Mouse (Mus musculus): ENCODE results near the gene Socs1. TPM values are rescaled to one million over a fixed set of nuclear protein-coding genes. Genes with fewer than 3 reads are reported as not detected.

The Socs1 gene
- polyA plus RNA-seq, 1 experiment from 2014 or later = 0.77 TPM

DNA sequence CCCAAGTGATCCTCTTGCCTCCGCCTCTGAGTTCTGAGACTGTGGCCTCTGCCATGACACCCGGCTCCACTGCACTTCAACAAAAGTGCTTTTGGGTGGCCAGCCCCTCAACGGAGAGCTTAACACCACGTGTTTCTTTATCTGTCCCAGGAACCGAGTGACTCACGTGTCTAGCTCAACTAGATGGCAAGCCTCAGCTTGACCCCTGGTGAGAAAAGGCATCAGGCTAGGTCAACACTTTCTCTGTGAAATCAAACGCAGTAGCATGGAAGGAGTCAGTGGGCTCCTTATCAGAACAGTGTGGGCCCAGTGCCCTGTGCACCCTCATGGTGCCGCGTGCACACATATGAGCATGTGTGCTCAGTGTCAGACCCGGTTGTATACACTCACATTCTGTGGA lies 49.0 kb downstream of the Socs1 start:
- peaks cover 20% of the 10 kb centered on the region for H3K4me1 ChIP-seq (ENCODE audit: control insufficient read depth, low read depth, low read length)
- no peaks in the 10 kb centered on the region for H3K36me3 ChIP-seq (ENCODE audit: control insufficient read depth, insufficient read depth)
- H3K9ac ChIP-seq (ENCODE audit: low read depth, low read length) = no peak overlapping the region
- ATAC-seq (ENCODE audit: low read depth) = no peak
- H3K9me3 ChIP-seq (replicated peaks; ENCODE audit: control insufficient read depth, low read length) = no peaks in the 10 kb centered on the region
- no peaks in the 10 kb centered on the region for H3K27me3 ChIP-seq (ENCODE audit: control insufficient read depth, insufficient read depth, low read depth, low read length)
- no peak overlapping the region for H3K27ac ChIP-seq (ENCODE audit: low read length)
- no peak overlapping the region for H3K4me3 ChIP-seq (ENCODE audit: low read depth, low read length)
- H3K4me2 ChIP-seq (ENCODE audit: low read depth, low read length) = no peak overlapping the region
- WGBS (ENCODE audit: insufficient replicate concordance) = 41% methylated on average over 10 of the region's 10 CpGs

DNA sequence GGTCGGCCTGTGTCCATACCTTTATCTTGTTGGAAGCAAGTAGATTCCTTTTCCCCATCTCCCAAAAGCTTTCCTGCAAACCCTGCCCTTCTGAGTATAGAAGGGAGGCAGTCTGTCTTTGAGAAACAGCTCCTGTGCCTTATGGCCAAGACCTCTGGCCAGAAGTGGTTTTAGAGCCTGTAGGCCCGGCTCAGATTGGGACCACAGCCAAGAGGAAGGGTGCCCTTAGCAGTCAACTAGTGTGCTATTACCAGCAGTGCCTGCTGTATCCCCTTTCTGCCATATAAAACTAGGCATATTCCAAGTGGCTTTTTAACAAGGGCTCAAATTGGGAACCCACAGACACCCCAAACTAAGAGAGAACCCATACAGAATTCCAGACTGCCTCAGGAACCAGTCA lies 49.6 kb downstream of the Socs1 start:
- WGBS (ENCODE audit: insufficient replicate concordance) = 60% methylated on average over 2 of the region's 2 CpGs
- no peak for ATAC-seq (ENCODE audit: low read depth)
- Histone ChIP-seq H3K4me1 (ENCODE audit: control insufficient read depth, low read depth, low read length) (peaks cover 21% of the 10 kb centered on the region), H3K4me2 (ENCODE audit: low read depth, low read length) (no peak overlapping the region), H3K27me3 (ENCODE audit: control insufficient read depth, insufficient read depth, low read depth, low read length) (no peaks in the 10 kb centered on the region), H3K9ac (ENCODE audit: low read depth, low read length) (no peak overlapping the region), H3K36me3 (ENCODE audit: control insufficient read depth, insufficient read depth) (no peaks in the 10 kb centered on the region), H3K27ac (ENCODE audit: low read length) (no peak overlapping the region), H3K4me3 (ENCODE audit: low read depth, low read length) (no peak overlapping the region), H3K9me3 (replicated peaks; ENCODE audit: control insufficient read depth, low read length) (no peaks in the 10 kb centered on the region)

DNA sequence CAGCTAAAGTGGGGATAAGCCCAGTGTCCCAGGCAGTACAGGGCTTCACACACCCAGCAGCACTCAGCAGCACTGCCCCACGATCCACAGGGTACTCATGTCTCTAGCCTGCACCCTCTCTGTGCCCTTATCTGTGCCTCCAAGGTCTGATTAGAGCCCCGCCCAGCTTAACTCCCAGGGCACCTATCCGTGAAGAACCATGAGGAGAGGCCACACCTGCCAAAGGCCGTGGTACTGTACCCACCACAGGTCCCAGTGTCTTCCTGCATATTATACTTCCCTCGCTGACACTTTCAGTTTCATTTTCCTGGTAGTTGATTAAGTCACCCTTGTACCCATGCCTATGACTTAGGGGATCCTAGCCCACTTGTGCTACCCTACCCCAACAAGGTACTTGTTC lies 52.9 kb downstream of the Socs1 start:
- Histone ChIP-seq H3K36me3 (ENCODE audit: control insufficient read depth, insufficient read depth) (no peaks in the 10 kb centered on the region), H3K27ac (ENCODE audit: low read length) (peak overlapping the region; percentile 11; the same call in 1 of the 2 replicates), H3K4me3 (ENCODE audit: low read depth, low read length) (peak overlapping the region; percentile 9), H3K4me1 (ENCODE audit: control insufficient read depth, low read depth, low read length) (peaks cover 19% of the 10 kb centered on the region), H3K27me3 (ENCODE audit: control insufficient read depth, insufficient read depth, low read depth, low read length) (no peaks in the 10 kb centered on the region), H3K9ac (ENCODE audit: low read depth, low read length) (peak overlapping the region; percentile 13; the same call in 1 of the 2 replicates), H3K9me3 (replicated peaks; ENCODE audit: control insufficient read depth, low read length) (no peaks in the 10 kb centered on the region), H3K4me2 (ENCODE audit: low read depth, low read length) (peak overlapping the region; percentile 45)
- 14% methylated on average over 5 of the region's 5 CpGs for WGBS (ENCODE audit: insufficient replicate concordance)
- ATAC-seq (ENCODE audit: low read depth) = peak; percentile 94

Other genes with a start within 250 kb of the Socs1 start
- 1.1 and 1.7 TPM in 2 replicates for gene Dexi, start 242.5 kb downstream of the Socs1 start, polyA plus RNA-seq (2015; fragmentation: Nextera tagmentation; extraction: Ambion mirVana)
- gene Clec16a, start 240.2 kb downstream of the Socs1 start, polyA plus RNA-seq (2015; fragmentation: Nextera tagmentation; extraction: Ambion mirVana) = 9.8 and 11.1 TPM in 2 replicates
- gene Tnp2, start 3.1 kb upstream of the Socs1 start, polyA plus RNA-seq (2015; fragmentation: Nextera tagmentation; extraction: Ambion mirVana) = not detected in 2 replicates
- not detected in 2 replicates for gene Prm3, start 5.4 kb upstream of the Socs1 start, polyA plus RNA-seq (2015; fragmentation: Nextera tagmentation; extraction: Ambion mirVana)
- gene Prm2, start 10.6 kb upstream of the Socs1 start, polyA plus RNA-seq (2015; fragmentation: Nextera tagmentation; extraction: Ambion mirVana) = not detected in 2 replicates
- gene Prm1, start 20.3 kb upstream of the Socs1 start, polyA plus RNA-seq (2015; fragmentation: Nextera tagmentation; extraction: Ambion mirVana) = not detected in 2 replicates
- not detected in 2 replicates for gene Gm11172, start 27.4 kb upstream of the Socs1 start, polyA plus RNA-seq (2015; fragmentation: Nextera tagmentation; extraction: Ambion mirVana)
- gene Rmi2, start 49.5 kb upstream of the Socs1 start, polyA plus RNA-seq (2015; fragmentation: Nextera tagmentation; extraction: Ambion mirVana) = 1.2 and 1.5 TPM in 2 replicates

Data from liver, embryonic 16.5 days (tissue).